Mouse (Mus musculus) central nervous system, embryonic 14 days (tissue): ENCODE results near the gene Ubap2. TPM values are rescaled to one million over a fixed set of nuclear protein-coding genes. Genes with fewer than 3 reads are reported as not detected.

Source experiments
- polyA plus RNA-seq: library from polyadenylated mRNA; depleted of rRNA; stranded (reverse); fragments of >200 nt; gene quantifications from 2 replicates; pipeline ENCODE4 v1.2.3, GENCODE M21; 2012; rRNA removed

The Ubap2 gene
- polyA plus RNA-seq, result 52.7 and 59.7 TPM in 2 replicates

DNA sequence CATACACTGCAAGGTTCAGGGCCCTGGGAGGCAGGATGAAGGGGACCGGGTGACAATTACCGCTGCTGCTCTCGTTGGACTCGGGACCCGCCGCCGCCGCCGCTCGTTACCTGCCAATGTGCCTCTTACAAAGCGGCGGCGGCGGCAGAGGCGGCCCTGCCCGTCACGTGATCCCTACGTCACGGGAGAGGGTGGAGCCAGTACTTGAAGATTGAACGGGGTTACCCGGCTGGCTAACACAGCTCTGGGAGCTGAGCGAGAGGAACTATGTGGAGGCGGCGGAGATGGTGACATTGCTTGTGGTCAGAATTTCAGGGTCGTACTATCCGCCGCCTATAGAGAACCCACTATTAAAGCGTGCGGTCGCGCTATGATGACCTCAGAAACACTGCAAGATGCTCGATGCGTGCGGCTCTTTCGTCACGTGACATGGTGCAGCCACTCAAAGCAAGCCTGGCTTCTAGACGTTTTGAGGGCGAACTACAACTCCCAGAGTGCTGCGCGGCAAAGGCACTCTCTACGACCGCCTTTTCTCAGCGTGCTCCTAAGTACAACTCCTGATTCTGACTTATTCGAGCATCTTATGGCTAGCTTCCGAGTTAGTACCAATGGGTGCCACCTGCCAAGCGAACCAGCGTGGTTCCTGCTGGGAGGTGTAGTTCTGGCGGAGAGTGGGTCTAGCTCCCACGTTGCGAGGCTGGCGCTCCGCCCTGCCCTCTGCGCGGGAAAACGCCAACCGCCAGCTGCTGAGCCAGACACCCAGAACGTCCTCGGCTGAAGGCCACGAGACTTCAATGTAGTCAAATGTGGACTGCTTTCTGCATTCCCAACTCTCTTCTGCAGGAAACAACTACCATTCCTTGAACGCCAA is at the start of gene Ubap2:
TSS of gene Ubap2 (minus strand) at position 165 of the 871 bp plus-strand sequence.

DNA sequence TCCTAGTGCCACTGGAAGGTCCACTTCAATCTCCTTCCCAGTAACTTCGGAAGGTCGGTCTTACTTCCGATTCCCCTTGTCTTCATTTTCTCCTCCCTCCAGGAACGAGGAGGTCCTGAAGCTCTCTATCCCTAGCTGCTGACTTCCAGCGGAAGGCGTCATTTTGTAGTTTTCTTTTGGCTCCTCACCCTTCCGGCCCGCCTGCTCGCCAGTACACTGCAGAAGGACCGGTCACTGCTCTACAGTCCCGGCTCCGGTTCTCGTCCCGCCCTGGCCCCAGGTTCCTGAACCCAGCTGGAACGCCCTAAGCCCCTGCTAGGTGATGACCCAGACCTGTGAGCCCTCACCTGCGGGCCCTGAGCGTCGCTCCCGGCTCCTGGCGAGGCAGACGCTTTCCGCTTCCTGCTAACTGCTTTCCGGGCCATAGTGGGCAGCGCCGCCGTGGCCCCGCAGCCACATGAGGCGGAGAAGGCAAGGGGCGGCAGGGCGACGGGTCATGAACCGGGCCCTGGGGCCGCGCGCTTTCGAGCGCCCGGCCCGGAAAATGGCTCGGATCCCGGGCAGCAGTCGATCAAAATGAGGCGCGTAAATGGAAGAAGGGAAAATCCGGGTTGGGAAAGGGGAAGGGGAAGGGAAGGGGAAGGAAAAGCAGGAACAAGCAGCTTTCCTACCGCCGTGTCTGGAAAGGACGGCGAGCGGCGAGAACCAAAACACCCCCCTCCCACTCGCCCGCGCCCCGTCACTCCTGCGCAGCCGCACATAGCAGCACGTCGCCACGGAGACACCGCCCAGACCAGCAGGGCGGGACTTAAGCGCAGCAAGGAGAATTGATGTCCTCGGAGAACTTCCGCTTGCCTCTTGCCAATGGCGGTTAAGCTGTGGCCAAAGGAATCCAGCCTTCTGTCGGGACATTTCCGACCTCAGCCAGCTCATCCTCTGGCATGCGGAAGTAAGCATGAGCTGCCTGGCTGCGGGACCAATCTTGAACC is 39.5 kb upstream of the Ubap2 start, which contains the start of gene Dcaf12:
TSS of gene Dcaf12 (minus strand) at position 749 of the 989 bp plus-strand sequence.

Other genes starting within 250 kb of the Ubap2 start
- 0.03 TPM in 1 of 2 replicates, not detected in the other for gene Aqp7, start 227.0 kb downstream of the Ubap2 start, polyA plus RNA-seq
- 0.34 and 4.4 TPM in 2 replicates for gene Aqp3, start 177.0 kb downstream of the Ubap2 start, polyA plus RNA-seq
- 43.1 and 43.5 TPM in 2 replicates for gene Nol6, start 150.7 kb downstream of the Ubap2 start, polyA plus RNA-seq
- gene Ube2r2, start 139.4 kb downstream of the Ubap2 start, polyA plus RNA-seq, result 205 and 220 TPM in 2 replicates
- 47.7 and 50.4 TPM in 2 replicates for gene Dcaf12, start 39.7 kb upstream of the Ubap2 start, polyA plus RNA-seq
- 52.9 and 56.0 TPM in 2 replicates for gene Ubap1, start 73.9 kb upstream of the Ubap2 start, polyA plus RNA-seq
- gene Kif24, start 189.7 kb upstream of the Ubap2 start, polyA plus RNA-seq, result 4.3 and 5.0 TPM in 2 replicates
- gene Nudt2, start 190.0 kb upstream of the Ubap2 start, polyA plus RNA-seq, result 43.1 and 49.1 TPM in 2 replicates
- 4.6 and 6.7 TPM in 2 replicates for gene AI464131, start 227.9 kb upstream of the Ubap2 start, polyA plus RNA-seq
- gene 1110017D15Rik, start 242.2 kb upstream of the Ubap2 start, polyA plus RNA-seq, result 8.3 and 11.9 TPM in 2 replicates